Mouse (Mus musculus) bone marrow, adult 2 months (tissue): ENCODE data around the gene H2-DMb1.
A peak's percentile ranks its signal among the peaks of the same experiment; 100 is the strongest.

Experiments
- CTCF ChIP-seq: fragments of 200-500 bp; IDR thresholded peaks from 2 replicates; pipeline ENCODE4 v1.5.1; 2011; ENCODE audit warnings: low read length, control low read depth; ENCODE audit not compliant: control insufficient read depth, insufficient read depth
- POLR2A ChIP-seq: fragments of 200-500 bp; IDR thresholded peaks from 2 replicates; pipeline ENCODE4 v1.6.1; 2011; ENCODE audit warnings: low read depth, mild to moderate bottlenecking, control low read depth, low read length, borderline replicate concordance; ENCODE audit not compliant: control insufficient read depth

DNA sequence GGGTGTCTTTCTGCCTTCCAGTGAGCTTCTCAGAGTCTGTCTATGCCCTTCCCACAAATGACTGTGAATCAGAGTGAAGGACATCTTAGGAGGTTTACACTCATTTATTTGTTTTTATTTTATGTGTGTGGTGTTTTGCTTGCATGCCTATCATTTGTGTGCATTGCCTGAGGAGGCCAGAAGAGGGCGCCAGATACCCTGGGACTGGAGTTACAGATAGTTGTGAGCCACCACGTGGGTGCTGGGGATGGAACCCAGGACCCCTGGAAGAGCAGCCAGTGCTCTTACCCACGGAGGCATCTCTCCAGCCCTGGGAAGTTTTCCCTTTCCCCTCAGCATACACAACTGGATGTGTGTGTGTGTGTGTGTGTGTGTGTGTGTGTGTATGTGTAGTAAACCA, 56.8 kb downstream of the H2-DMb1 start:
- TF ChIP-seq CTCF (peak; percentile 64), POLR2A (no peak)
